Mouse (Mus musculus) kidney, postnatal 25 days (tissue): ENCODE data around the gene Sfn.

Experiments used
- DNase-seq, 2 experiments: peaks; one replicate each; pipeline ENCODE4 v3.0.0; 2021; ENCODE audit warnings: mixed read lengths in 2 of 2

Gene Sfn

DNA sequence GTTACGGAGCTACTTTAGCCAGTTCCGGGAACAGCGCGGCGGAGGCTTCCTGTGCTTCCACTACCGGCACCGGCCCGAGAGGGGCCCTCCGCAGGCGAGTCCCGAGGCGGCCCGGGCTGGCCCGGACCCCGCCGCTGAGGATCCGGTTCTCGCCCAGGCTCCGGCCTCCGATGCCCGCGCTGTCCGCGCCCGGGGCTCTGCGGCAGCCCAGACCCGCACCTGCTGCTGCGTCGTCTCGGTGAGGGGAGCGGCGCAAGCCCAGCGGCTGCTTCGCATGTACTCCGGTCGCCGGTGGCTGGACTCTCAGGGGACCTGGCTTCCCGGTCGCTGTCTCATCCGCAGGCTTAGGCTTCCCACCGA, 27.1 kb downstream of the Sfn start:
- no peak for DNase-seq

DNA sequence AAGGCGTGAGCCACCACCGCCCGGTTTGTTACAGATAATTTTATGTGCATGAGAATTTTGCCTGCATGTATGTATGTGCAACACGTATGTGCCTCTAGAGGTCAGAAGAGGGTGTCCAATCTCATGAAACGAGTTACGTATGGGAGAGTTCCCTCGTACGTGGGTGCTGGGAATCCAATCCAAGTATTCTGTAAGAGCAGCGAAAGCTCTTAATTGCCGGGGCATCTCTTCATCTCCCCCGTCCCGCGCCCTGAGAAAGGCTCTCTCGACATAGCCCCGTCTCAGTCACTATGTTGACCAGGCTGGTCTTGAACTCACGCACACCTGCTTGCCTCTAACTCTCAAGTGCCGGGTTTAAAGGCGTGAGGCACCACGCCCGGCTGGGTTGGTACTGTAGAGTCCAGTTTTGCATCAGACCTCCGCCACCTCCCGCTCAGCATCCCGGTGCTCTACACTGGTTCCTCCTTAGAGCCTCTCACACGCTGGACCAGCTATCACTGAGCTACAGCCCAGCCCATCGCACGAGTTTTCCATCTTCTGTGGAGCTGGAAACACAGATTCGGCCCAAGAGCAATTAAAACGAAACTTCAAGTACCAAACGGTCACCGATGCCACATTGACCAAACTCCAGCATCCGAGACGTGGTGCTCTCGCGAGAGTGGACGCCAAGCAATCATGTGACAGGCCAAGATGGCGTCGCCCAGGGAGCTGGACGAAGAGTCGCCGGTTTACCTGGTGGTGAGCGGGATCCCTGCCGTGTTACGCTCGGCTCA, 27.7 kb downstream of the Sfn start, which contains the start of gene Gpatch3:
Gpatch3 (plus strand) TSS at position 676 of the 773 bp plus-strand sequence.
- peak; percentile 97 to 98 for DNase-seq

DNA sequence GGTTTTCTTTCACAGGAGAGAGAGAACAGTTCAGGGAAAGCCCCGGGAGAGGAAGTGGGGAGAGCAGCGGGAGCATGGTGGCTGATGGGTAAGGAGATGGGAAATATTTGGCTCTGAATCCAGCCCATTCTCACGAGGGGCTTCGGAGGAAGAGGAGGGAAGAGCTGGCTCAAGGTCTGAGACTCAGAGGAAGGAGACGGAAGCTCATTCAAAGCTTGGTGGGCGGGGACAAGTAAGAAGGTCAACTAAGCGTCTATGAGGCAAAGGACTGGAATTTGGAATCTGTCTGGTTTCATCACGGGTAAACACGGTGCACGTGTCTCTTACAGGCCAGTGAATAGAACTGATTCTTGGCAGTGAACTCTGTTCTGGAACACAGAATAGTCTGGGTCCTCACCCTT, 31.9 kb downstream of the Sfn start:
- DNase-seq, result peak; percentile 76 to 89

GRCm38 (mm10) chr4:133569291-133570065, 32.5 kb downstream of the Sfn start:
- peak in 1 of 2 experiments; percentile 48 for DNase-seq

DNA sequence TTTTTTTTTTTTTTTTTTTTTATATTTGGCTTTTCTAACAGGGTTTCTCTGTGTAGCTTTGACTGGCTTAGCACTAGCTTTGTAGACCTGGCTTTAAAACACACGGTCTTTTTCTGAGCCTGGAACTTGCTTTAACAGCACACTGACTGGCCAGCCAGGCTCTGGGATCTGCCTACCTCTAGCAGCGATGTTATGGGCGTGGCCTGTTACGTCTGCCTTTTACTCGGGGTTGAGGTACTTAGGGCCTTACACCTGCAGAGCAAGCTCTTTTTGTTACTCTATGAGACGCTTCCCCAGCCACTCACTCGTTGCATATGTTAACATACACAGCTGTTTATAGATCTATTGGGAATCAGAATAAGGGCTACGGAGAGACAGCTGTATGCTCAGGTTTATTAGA, 34.7 kb downstream of the Sfn start:
- DNase-seq, result peak in 1 of 2 experiments; percentile 37

GRCm38 (mm10) chr4:133563123-133563571, 38.8 kb downstream of the Sfn start:
- peak; percentile 77 to 93 for DNase-seq

DNA sequence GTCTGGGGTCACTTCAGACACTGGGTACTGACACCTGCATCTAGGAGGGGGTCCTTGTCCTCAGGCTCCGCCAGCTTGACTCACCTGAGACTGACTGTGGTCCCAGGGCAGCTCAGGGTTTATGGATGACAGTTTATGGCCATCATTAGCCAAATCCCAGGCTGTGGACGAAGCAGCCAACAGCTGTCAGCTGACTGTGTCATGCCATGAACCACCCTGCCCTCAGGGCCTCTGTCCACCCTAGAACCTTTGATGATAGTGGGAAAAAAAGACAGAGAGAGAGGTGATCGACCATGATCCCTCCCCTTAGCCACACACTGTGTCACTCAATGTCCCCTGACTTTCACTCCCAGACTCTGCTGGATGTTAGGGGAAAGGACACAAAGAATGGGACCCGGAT, 40.3 kb downstream of the Sfn start:
- DNase-seq, result no peak

DNA sequence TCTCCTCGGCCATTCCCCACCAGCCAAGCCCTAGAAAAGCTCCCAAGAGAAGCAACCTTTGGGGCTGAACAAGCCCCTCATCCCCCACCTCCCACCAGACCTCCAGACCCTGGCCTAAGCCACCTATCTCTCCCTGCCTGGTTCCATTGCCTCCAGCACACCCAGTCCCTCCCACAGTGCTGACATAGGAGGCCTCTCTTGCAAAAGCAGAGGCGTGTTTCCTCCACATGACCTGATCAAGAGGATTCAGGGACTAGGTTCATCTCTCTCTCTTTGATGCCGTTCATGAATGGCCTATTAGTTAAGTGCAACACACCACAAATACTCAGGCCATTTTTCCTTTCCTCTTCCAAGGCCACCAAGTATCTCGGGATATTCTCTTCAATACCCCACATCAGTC, 42.1 kb downstream of the Sfn start:
- DNase-seq, result no peak

DNA sequence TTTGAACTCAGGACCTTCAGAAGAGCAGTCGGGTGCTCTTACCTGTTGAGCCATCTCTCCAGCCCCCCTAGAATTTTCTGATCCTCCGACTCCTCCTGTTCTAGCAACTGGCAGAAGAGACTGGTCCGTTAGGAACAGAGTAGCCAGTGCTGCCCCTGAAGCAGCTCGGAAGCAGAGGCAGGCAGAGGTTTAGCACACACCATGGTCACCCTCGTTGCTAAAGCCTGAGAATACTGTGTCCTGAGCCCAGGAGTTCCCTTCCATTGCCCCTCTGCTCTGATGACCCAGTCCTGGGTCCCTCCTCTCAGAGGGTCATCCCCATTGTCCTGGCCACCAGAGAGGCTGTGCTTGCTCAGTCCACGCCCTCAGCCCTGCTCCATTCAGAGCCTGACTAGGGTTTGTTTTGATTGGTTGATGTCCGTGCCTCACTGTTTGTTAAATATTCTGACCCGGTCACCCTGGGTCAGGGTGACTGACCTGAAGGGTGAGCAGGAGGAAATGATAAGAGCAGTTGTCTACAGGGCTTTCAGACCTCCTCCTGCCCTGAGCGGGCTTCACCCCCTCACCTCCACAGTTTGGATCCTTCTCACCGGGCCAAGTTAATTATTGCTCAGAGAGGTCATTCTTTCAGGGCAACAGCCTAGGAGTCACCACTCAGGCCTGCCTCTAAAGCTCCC, 44.8 kb downstream of the Sfn start:
- peak; percentile 62 to 81 for DNase-seq

GRCm38 (mm10) chr4:133553448-133554330, 48.3 kb downstream of the Sfn start:
- no peak for DNase-seq

- peak; percentile 40 to 62 for DNase-seq
Measured at GRCm38 (mm10) chr4:133552768-133553447, 49.1 kb downstream of the Sfn start, which contains the start of gene Nr0b2. TSS of gene Nr0b2 (plus strand) at chr4:133553376.

GRCm38 (mm10) chr4:133552029-133552428, 49.9 kb downstream of the Sfn start:
- DNase-seq, result no peak
